Mouse (Mus musculus): ENCODE data around the gene Ap3b1. TPM values are rescaled to one million over a fixed set of nuclear protein-coding genes. Genes with fewer than 3 reads are reported as not detected.

The Ap3b1 gene
- polyA plus RNA-seq, 1 experiment from 2014 or later: 40.5 TPM

Small RNAs within 50 kb of the gene (microRNA-seq; reads per million reads assigned to microRNA genes)
- gene Gm25109: not detected

Other genes starting within 250 kb of the Ap3b1 start
- 78.4 and 82.9 TPM in 2 replicates for gene Scamp1, start 73.1 kb upstream of the Ap3b1 start, polyA plus RNA-seq (2016; fragmentation: Nextera tagmentation; extraction: Ambion mirVana)

All from hindbrain, embryonic 12.5 days (tissue).